Mouse (Mus musculus) heart, adult 2 months (tissue): ENCODE measurements at regions not wholly inside any gene's neighbourhood (a gene's known extent, or its start where the extent isn't known, plus 50 kb on each side); places are given as distances from the start of the nearest gene placed in this dataset.

Experiments used
- CTCF ChIP-seq: fragments of 200-600 bp; IDR thresholded peaks from 2 replicates; pipeline ENCODE4 v1.8.1; 2022; ENCODE audit warnings: antibody characterized with exemption, mild to moderate bottlenecking, moderate library complexity
- EP300 ChIP-seq: fragments of 200-500 bp; IDR thresholded peaks from 2 replicates; pipeline ENCODE4 v1.6.1; 2011; ENCODE audit warnings: low read depth, low read length, control low read depth; ENCODE audit not compliant: insufficient read depth
- POLR2A ChIP-seq: fragments of 200-500 bp; IDR thresholded peaks from 2 replicates; pipeline ENCODE4 v1.6.1; 2011; ENCODE audit warnings: mild to moderate bottlenecking, low read depth, low read length, control low read depth; ENCODE audit not compliant: insufficient read depth

- TF ChIP-seq CTCF (no peak), POLR2A (no peak), EP300 (no peak)
Measured at GRCm38 (mm10) chr4:152662439-152662838, 184.8 kb upstream of the Kcnab2 start.
